Mouse (Mus musculus): ENCODE data around the gene Orc3. TPM values are rescaled to one million over a fixed set of nuclear protein-coding genes. Genes with fewer than 3 reads are reported as not detected.

Gene Orc3
- polyA plus RNA-seq, 1 experiment from 2014 or later: 70.9 TPM

- Histone ChIP-seq H3K27ac (replicated peaks) (no peak overlapping the region), H3K4me1 (no peaks in the 10 kb centered on the region), H3K36me3 (peaks cover 38% of the 10 kb centered on the region), H3K4me3 (replicated peaks) (no peak overlapping the region), H3K27me3 (replicated peaks) (no peaks in the 10 kb centered on the region), H3K4me2 (no peak overlapping the region), H3K9ac (replicated peaks) (no peak overlapping the region), H3K9me3 (replicated peaks) (no peaks in the 10 kb centered on the region)
- ATAC-seq (ENCODE audit: low FRiP score): no peak
- 96% methylated on average over 7 of the region's 7 CpGs for WGBS
These were observed 19.4 kb upstream of the Orc3 start for GRCm38 (mm10) chr4:34634129-34634528.

- Histone ChIP-seq H3K4me1 (no peaks in the 10 kb centered on the region), H3K9me3 (replicated peaks) (no peaks in the 10 kb centered on the region), H3K27ac (replicated peaks) (no peak overlapping the region), H3K36me3 (peaks cover 46% of the 10 kb centered on the region), H3K27me3 (replicated peaks) (no peaks in the 10 kb centered on the region), H3K9ac (replicated peaks) (no peak overlapping the region), H3K4me2 (no peak overlapping the region), H3K4me3 (replicated peaks) (no peak overlapping the region)
- 96% methylated on average over 1 of the region's 1 CpGs for WGBS
- no peak for ATAC-seq (ENCODE audit: low FRiP score)
These were observed 15.2 kb upstream of the Orc3 start for GRCm38 (mm10) chr4:34629956-34630355.

- Histone ChIP-seq H3K4me1 (no peaks in the 10 kb centered on the region), H3K27ac (replicated peaks) (no peak overlapping the region), H3K36me3 (peaks cover 42% of the 10 kb centered on the region), H3K4me3 (replicated peaks) (no peak overlapping the region), H3K9ac (replicated peaks) (no peak overlapping the region), H3K27me3 (replicated peaks) (no peaks in the 10 kb centered on the region), H3K4me2 (no peak overlapping the region), H3K9me3 (replicated peaks) (no peaks in the 10 kb centered on the region)
- ATAC-seq (ENCODE audit: low FRiP score): no peak
- 91% methylated on average over 6 of the region's 6 CpGs for WGBS
These were observed 11.7 kb upstream of the Orc3 start for GRCm38 (mm10) chr4:34626401-34626800.

DNA sequence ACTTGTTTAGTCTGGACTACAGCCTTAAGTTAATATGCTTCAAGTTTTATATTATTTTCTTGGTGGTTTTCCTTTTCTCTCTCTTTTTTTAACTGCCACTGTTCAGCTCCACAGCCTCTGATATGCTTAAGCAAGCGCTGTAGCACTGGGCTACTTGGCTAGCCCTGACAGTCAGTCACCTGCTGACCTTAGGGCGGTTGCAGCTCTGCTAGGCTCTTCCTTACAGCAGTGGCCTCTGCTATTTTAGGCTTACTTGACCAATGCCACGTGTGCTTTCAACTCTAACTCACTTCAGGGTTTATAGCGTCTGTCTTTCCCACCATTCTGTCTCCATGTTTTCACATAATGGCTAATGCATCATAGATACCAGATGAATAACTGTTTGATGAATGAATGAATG, 10.8 kb upstream of the Orc3 start:
- 93% methylated on average over 4 of the region's 4 CpGs for WGBS
- Histone ChIP-seq H3K4me3 (replicated peaks) (no peak overlapping the region), H3K9ac (replicated peaks) (no peak overlapping the region), H3K4me1 (no peaks in the 10 kb centered on the region), H3K27ac (replicated peaks) (no peak overlapping the region), H3K4me2 (no peak overlapping the region), H3K9me3 (replicated peaks) (no peaks in the 10 kb centered on the region), H3K27me3 (replicated peaks) (no peaks in the 10 kb centered on the region), H3K36me3 (peaks cover 35% of the 10 kb centered on the region)
- no peak for ATAC-seq (ENCODE audit: low FRiP score)

DNA sequence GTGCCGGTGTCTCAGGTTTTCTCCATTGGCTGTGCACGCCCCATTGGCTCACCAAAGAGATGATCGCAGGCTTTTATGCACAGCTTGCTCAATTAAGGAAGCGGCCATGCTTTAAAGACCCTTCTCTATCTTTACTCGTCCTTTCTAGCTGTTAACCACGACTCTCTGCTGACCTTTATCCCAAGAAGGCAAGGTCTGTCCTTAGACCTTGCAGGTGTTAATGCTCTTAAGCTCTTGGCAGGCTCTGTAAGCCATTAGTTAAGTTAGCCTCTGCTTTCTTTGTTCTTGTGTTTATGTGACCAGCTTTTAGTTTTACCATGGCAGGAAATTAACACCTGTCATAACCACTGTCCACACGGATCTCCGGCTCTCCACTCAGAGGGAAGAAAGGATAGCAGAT, 1.4 kb upstream of the Orc3 start:
- H3K9ac ChIP-seq (replicated peaks): peak overlapping the region; percentile 89
- H3K4me3 ChIP-seq (replicated peaks): peak overlapping the region; percentile 84
- no peak for ATAC-seq (ENCODE audit: low FRiP score)
- WGBS: 38% methylated on average over 8 of the region's 8 CpGs
- peak overlapping the region; percentile 88 for H3K4me2 ChIP-seq
- no peak overlapping the region for H3K27ac ChIP-seq (replicated peaks)
- no peaks in the 10 kb centered on the region for H3K9me3 ChIP-seq (replicated peaks)
- no peaks in the 10 kb centered on the region for H3K27me3 ChIP-seq (replicated peaks)
- H3K4me1 ChIP-seq: peaks cover 28% of the 10 kb centered on the region
- H3K36me3 ChIP-seq: peaks cover 4% of the 10 kb centered on the region; the same call in 1 of the 2 replicates

GRCm38 (mm10) chr4:34615303-34615702, 559 bp upstream of the Orc3 start:
- Histone ChIP-seq H3K4me3 (replicated peaks) (peak overlapping the region; percentile 84), H3K4me2 (peak overlapping the region; percentile 88), H3K27ac (replicated peaks) (peak overlapping the region; percentile 90), H3K9ac (replicated peaks) (peak overlapping the region; percentile 89), H3K4me1 (peaks cover 28% of the 10 kb centered on the region), H3K36me3 (peaks cover 2% of the 10 kb centered on the region; the same call in 1 of the 2 replicates), H3K9me3 (replicated peaks) (no peaks in the 10 kb centered on the region), H3K27me3 (replicated peaks) (no peaks in the 10 kb centered on the region)
- WGBS: 4% methylated on average over 13 of the region's 13 CpGs
- ATAC-seq (ENCODE audit: low FRiP score): peak; percentile 22; the same call in 1 of the 2 replicates

GRCm38 (mm10) chr4:34613571-34614145, 1.1 kb downstream of the Orc3 start:
- Histone ChIP-seq H3K4me2 (peak overlapping the region; percentile 88), H3K4me3 (replicated peaks) (peak overlapping the region; percentile 84), H3K27me3 (replicated peaks) (no peaks in the 10 kb centered on the region), H3K9ac (replicated peaks) (peak overlapping the region; percentile 89), H3K4me1 (peaks cover 28% of the 10 kb centered on the region), H3K27ac (replicated peaks) (0 out of 2 replicates have a peak overlapping the region, but pooled peaks have one; percentile 90), H3K36me3 (peaks cover 6% of the 10 kb centered on the region), H3K9me3 (replicated peaks) (no peaks in the 10 kb centered on the region)
- WGBS: 58% methylated on average over 6 of the region's 6 CpGs
- ATAC-seq (ENCODE audit: low FRiP score): no peak

- ATAC-seq (ENCODE audit: low FRiP score): no peak
These were observed 8.1 kb downstream of the Orc3 start for GRCm38 (mm10) chr4:34606658-34607057.

GRCm38 (mm10) chr4:34603123-34603522, 11.6 kb downstream of the Orc3 start:
- Histone ChIP-seq H3K9me3 (replicated peaks) (no peaks in the 10 kb centered on the region), H3K4me2 (no peak overlapping the region), H3K4me3 (replicated peaks) (no peak overlapping the region), H3K9ac (replicated peaks) (no peak overlapping the region), H3K36me3 (peaks cover 55% of the 10 kb centered on the region), H3K4me1 (no peaks in the 10 kb centered on the region), H3K27ac (replicated peaks) (no peak overlapping the region), H3K27me3 (replicated peaks) (no peaks in the 10 kb centered on the region)
- ATAC-seq (ENCODE audit: low FRiP score): no peak
- whole genome bisulfite sequencing: 89% methylated on average over 6 of the region's 6 CpGs

More at GRCm38 (mm10) chr4:34606658-34607057, 8.1 kb downstream of the Orc3 start:
- Histone ChIP-seq H3K9me3 (replicated peaks) (no peaks in the 10 kb centered on the region), H3K4me3 (replicated peaks) (no peak overlapping the region), H3K4me1 (0 out of 2 replicates have a peak, but pooled peaks cover 2% of the 10 kb centered on the region), H3K36me3 (peaks cover 44% of the 10 kb centered on the region), H3K4me2 (no peak overlapping the region), H3K27ac (replicated peaks) (no peak overlapping the region), H3K27me3 (replicated peaks) (no peaks in the 10 kb centered on the region), H3K9ac (replicated peaks) (no peak overlapping the region)
- WGBS: 97% methylated on average over 10 of the region's 10 CpGs

DNA sequence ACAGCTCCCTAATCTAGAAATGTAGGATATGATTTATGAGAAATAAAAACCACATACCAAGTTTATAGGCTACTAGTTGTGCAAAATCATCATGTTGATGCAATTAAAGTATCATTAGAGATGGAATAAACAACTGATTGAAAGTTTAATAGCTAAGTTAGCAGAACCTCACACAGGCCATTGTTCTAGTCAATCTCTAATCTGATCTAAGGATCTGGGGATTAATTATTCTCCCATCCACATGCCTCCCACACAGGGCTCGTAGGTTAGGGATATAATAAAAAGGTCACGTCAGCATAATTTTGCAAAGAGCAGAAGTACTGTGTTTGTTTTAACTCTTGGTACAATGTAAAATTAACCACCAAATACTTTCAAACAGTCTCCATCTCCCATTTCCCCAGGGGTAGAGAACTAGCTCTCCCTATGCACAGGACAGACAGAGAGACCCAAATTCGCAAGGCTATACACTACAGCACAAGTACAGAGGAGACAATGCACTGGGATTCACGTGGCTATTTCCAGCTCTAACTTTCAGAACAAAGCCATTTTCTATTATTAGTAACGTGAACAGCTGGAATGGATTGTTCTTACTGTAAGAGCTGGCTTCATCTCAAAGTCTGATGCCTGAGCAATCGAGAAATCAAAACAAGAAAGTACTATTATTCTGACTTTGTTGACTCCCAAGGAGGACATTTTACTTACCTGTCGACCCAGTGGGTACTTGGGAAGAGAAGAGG, 29.7 kb downstream of the Orc3 start:
- WGBS: 82% methylated on average over 7 of the region's 7 CpGs
- Histone ChIP-seq H3K27ac (replicated peaks) (no peak overlapping the region), H3K36me3 (peaks cover 33% of the 10 kb centered on the region), H3K4me3 (replicated peaks) (no peak overlapping the region), H3K9ac (replicated peaks) (no peak overlapping the region), H3K9me3 (replicated peaks) (no peaks in the 10 kb centered on the region), H3K27me3 (replicated peaks) (no peaks in the 10 kb centered on the region), H3K4me2 (no peak overlapping the region), H3K4me1 (0 out of 2 replicates have a peak, but pooled peaks cover 3% of the 10 kb centered on the region)
- ATAC-seq (ENCODE audit: low FRiP score): no peak

DNA sequence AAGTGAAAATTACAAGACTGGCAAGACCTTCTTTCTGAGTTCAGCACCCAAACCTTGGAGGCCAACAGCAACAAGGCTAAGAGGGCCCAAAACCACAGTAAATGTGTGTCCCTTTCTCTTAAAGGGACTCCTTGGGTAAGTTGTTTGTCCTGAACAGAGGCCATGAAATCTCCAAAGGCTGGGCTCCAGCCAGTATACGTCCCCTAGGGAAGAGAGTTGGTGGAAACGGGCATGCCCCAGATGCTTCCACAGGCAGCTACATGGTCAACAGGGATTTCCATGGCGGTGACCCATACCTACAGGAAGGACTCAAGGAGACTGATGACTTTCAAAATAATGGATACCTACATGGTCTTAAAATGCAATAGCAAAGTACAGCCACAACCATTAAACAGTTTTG, 31.3 kb downstream of the Orc3 start:
- H3K27me3 ChIP-seq (replicated peaks): no peaks in the 10 kb centered on the region
- H3K36me3 ChIP-seq: peaks cover 44% of the 10 kb centered on the region
- no peaks in the 10 kb centered on the region for H3K9me3 ChIP-seq (replicated peaks)
- ATAC-seq (ENCODE audit: low FRiP score): no peak
- 88% methylated on average over 3 of the region's 3 CpGs for WGBS
- no peak overlapping the region for H3K9ac ChIP-seq (replicated peaks)
- no peak overlapping the region for H3K27ac ChIP-seq (replicated peaks)
- H3K4me2 ChIP-seq: no peak overlapping the region
- 0 out of 2 replicates have a peak, but pooled peaks cover 3% of the 10 kb centered on the region for H3K4me1 ChIP-seq
- no peak overlapping the region for H3K4me3 ChIP-seq (replicated peaks)

- Histone ChIP-seq H3K27me3 (replicated peaks) (no peaks in the 10 kb centered on the region), H3K4me2 (no peak overlapping the region), H3K4me1 (0 out of 2 replicates have a peak, but pooled peaks cover 3% of the 10 kb centered on the region), H3K27ac (replicated peaks) (no peak overlapping the region), H3K9me3 (replicated peaks) (no peaks in the 10 kb centered on the region), H3K4me3 (replicated peaks) (no peak overlapping the region), H3K36me3 (peaks cover 48% of the 10 kb centered on the region), H3K9ac (replicated peaks) (no peak overlapping the region)
- ATAC-seq (ENCODE audit: low FRiP score): no peak
- 48% methylated on average over 5 of the region's 5 CpGs for WGBS
These were observed 32.3 kb downstream of the Orc3 start for GRCm38 (mm10) chr4:34582476-34582875.
